Mouse (Mus musculus) hindbrain, embryonic 11.5 days (tissue): ENCODE data around the gene Asxl1. TPM values are rescaled to one million over a fixed set of nuclear protein-coding genes. Genes with fewer than 3 reads are reported as not detected.

Source experiments
- ATAC-seq: fragments of 200-750 bp; cut with Nextera tagmentation; 2 replicates; pipeline ENCODE4 v1.8.0; 2017; ENCODE audit warnings: mild to moderate bottlenecking, moderate TSS enrichment, moderate library complexity; ENCODE audit not compliant: low FRiP score
- DNase-seq: peaks from one replicate; pipeline ENCODE4 v3.0.0-alpha.2; 2015; ENCODE audit warnings: low spot score
- H3K27ac ChIP-seq: fragments of 300-500 bp; sonication (generic); 2 replicates; pipeline ENCODE4 v1.5.1; 2014; ENCODE audit warnings: mild to moderate bottlenecking, low read depth, low read length
- H3K27me3 ChIP-seq: fragments of 300-500 bp; sonication (generic); 2 replicates; pipeline ENCODE4 v1.6.1; 2014; ENCODE audit warnings: mild to moderate bottlenecking, low read length, moderate library complexity, mixed read lengths; ENCODE audit not compliant: control insufficient read depth, insufficient read depth
- H3K36me3 ChIP-seq: fragments of 300-500 bp; sonication (generic); 2 replicates; pipeline ENCODE4 v1.6.1; 2014; ENCODE audit warnings: mild to moderate bottlenecking, low read length, moderate library complexity, mixed read lengths; ENCODE audit not compliant: control insufficient read depth, insufficient read depth
- H3K4me1 ChIP-seq: fragments of 300-500 bp; sonication (generic); replicated peaks from 2 replicates; pipeline ENCODE4 v1.6.1; 2014; ENCODE audit warnings: low read length, mixed read lengths; ENCODE audit not compliant: control insufficient read depth, insufficient read depth
- H3K4me2 ChIP-seq: fragments of 300-500 bp; sonication (generic); replicated peaks from 2 replicates; pipeline ENCODE4 v1.6.1; 2014; ENCODE audit warnings: mild to moderate bottlenecking, low read depth, low read length
- H3K4me3 ChIP-seq: fragments of 300-500 bp; sonication (generic); 2 replicates; pipeline ENCODE4 v1.5.1; 2014; ENCODE audit warnings: low read depth, low read length
- H3K9ac ChIP-seq: fragments of 300-500 bp; sonication (generic); 2 replicates; pipeline ENCODE4 v1.6.1; 2014; ENCODE audit warnings: low read depth, low read length
- H3K9me3 ChIP-seq: fragments of 300-500 bp; sonication (generic); 2 replicates; pipeline ENCODE4 v1.6.1; 2016; ENCODE audit warnings: low read length; ENCODE audit not compliant: control insufficient read depth
- WGBS: fragments of 180-500 bp; shearing (Covaris S2); extraction: QIAGEN DNeasy Blood & Tissue Kit; methylation state at CpG from one replicate; pipeline ENCODE4 v1.1.7; 2014; 5-methylcytosine and 5-hydroxymethylcytosine counted together
- polyA plus RNA-seq: library from polyadenylated mRNA; unstranded; fragments of >200 nt; fragmentation: Nextera tagmentation; extraction: Ambion mirVana; gene quantifications from 2 replicates; pipeline ENCODE4 v1.2.1, GENCODE M21; 2014

Gene Asxl1
- polyA plus RNA-seq, 1 experiment from 2014 or later = 21.0 TPM

GRCm38 (mm10) chr2:153447719-153448118 lies 102.1 kb downstream of the Asxl1 start:
- H3K36me3 ChIP-seq = no peaks in the 10 kb centered on the region
- WGBS = 89% methylated on average over 3 of the region's 3 CpGs
- DNase-seq = no peak
- ATAC-seq = no peak
- no peak overlapping the region for H3K9ac ChIP-seq
- H3K4me3 ChIP-seq = no peak overlapping the region
- peaks cover 3% of the 10 kb centered on the region; the same call in 1 of the 2 replicates for H3K4me1 ChIP-seq
- no peaks in the 10 kb centered on the region for H3K9me3 ChIP-seq
- no peaks in the 10 kb centered on the region for H3K27me3 ChIP-seq
- no peak overlapping the region for H3K4me2 ChIP-seq
- H3K27ac ChIP-seq = no peak overlapping the region

GRCm38 (mm10) chr2:153448519-153448918 lies 102.9 kb downstream of the Asxl1 start:
- 84% methylated on average over 6 of the region's 6 CpGs for WGBS
- DNase-seq = no peak
- Histone ChIP-seq H3K4me1 (0 out of 2 replicates have a peak, but pooled peaks cover 3% of the 10 kb centered on the region), H3K36me3 (no peaks in the 10 kb centered on the region), H3K9ac (no peak overlapping the region), H3K9me3 (no peaks in the 10 kb centered on the region), H3K27ac (no peak overlapping the region), H3K4me2 (no peak overlapping the region), H3K4me3 (no peak overlapping the region), H3K27me3 (no peaks in the 10 kb centered on the region)
- no peak for ATAC-seq

Other genes with a start within 250 kb of the Asxl1 start
- 2.0 and 2.4 TPM in 2 replicates for gene Hck, start 237.4 kb upstream of the Asxl1 start, polyA plus RNA-seq
- gene Tm9sf4, start 184.5 kb upstream of the Asxl1 start, polyA plus RNA-seq = 77.9 and 82.9 TPM in 2 replicates
- gene Tspyl3, start 120.4 kb upstream of the Asxl1 start, polyA plus RNA-seq = 7.0 and 7.4 TPM in 2 replicates
- gene Plagl2, start 104.4 kb upstream of the Asxl1 start, polyA plus RNA-seq = 26.9 and 27.1 TPM in 2 replicates
- gene Pofut1, start 104.3 kb upstream of the Asxl1 start, polyA plus RNA-seq = 6.0 and 8.4 TPM in 2 replicates
- 8.2 and 9.4 TPM in 2 replicates for gene Kif3b, start 54.4 kb upstream of the Asxl1 start, polyA plus RNA-seq
- gene 4930404H24Rik, start 147.0 kb downstream of the Asxl1 start, polyA plus RNA-seq = not detected in 2 replicates
- 26.0 and 26.7 TPM in 2 replicates for gene Nol4l, start 184.1 kb downstream of the Asxl1 start, polyA plus RNA-seq